Mouse (Mus musculus): ENCODE measurements around the gene Ugt2b37.
"Not testable (repeated sequence)": the region's sequence is repeated elsewhere in the genome, so short reads cannot be mapped to it uniquely, and the experiment has no call there.

Gene Ugt2b37

DNA sequence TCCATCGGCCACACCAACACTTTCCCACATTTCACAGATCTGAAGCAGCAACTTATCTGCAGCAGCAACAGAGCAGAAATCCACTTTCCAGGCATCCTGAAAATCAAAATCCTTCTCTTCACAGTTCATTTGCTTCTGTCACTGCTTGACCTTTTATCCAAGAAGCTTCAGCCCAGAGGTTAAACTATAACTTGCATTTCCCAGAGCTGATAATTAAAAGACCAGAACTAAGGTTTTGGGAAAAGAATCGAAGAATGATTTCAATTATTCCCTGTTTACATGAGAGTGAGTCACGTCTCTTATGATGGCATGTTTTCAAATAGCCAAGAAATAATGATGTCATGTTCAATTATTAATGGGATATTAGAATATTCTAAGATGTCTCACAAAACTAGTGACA lies at the start of gene Ugt2b37:
Gene Ugt2b37, minus strand, starts transcription at position 129 of the 400 bp plus-strand sequence.
- DNase-seq (ENCODE audit: low spot score), result not testable (repeated sequence)

DNA sequence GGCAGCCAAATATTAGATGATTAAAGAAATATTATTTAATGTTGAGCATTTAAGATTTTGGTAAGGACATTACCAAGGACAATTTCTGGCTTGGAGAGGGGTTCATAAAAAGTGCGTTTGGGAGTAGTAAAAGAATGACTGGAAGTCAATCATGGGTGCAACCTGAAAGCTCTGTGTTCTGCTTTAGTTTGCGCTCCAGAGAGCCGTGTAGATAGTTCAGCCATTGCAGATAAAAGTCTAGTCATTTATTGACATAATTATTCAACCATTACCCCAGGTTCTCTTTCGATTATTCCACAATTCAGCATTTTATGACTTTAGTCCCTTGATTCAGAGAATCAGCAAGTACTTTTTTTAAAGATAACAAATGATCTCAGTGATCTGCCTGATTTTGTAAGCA lies 31.6 kb upstream of the Ugt2b37 start:
- not testable (repeated sequence) for DNase-seq (ENCODE audit: low spot score)

DNA sequence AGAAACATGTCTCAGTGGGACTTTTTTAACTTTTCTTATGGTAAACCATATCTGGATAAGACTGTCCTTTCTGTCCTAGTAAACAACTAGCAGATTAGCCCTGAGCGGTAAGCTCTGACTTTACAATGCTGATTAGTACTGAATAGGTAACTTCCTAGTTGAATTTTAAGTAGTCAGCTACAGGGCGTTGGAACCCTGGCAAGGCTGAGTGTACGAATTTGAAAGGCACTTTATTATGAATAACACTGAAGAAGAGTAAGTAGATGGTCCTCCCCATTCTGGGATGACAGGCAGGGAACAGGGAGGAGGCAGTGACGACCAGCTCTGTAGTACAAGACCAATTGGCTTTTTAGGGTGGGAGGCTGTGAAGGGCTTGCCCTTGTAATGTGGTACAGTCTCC lies 21.4 kb upstream of the Ugt2b37 start:
- DNase-seq (ENCODE audit: low spot score), result not testable (repeated sequence)

DNA sequence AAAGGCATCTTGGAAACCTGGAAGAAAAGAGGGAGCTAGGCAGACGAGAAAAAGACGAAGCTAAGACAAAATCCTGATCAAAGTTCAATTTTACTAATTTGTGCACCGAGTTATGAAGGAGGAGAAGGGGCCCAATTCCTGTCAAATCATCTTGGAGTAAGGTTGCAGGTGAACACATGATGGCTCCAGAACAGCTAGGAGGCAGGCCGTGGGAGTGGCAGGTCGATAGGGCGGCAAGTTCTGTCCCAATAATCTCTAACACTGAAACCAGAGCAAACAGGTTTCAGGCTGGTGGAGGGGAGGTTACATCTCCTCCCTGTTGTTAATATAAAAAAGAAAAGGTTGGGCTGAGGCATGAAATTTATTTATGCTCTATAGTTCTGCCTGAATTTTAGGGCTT lies 21.0 kb upstream of the Ugt2b37 start:
- no peak for DNase-seq (ENCODE audit: low spot score)

DNA sequence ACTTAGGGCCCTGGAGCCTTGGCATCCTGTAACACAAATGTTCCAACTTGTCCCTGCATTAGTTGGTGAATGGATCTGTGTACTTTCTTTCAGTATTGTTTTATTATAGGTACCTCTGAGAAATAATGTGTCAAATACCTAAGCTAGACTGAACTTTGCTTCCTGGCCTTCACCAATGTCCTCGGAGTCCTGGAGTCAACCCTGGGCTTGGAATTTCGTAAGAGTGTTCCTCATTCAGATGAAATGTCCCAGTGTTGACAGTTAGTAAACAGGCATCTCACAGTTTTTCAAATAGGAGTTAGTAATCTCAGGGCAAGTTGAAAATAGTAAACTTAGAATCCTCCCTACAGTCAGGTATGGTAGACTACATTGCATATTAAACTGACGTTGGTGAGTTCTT lies 1.2 kb upstream of the Ugt2b37 start:
- no peak for DNase-seq (ENCODE audit: low spot score)

DNA sequence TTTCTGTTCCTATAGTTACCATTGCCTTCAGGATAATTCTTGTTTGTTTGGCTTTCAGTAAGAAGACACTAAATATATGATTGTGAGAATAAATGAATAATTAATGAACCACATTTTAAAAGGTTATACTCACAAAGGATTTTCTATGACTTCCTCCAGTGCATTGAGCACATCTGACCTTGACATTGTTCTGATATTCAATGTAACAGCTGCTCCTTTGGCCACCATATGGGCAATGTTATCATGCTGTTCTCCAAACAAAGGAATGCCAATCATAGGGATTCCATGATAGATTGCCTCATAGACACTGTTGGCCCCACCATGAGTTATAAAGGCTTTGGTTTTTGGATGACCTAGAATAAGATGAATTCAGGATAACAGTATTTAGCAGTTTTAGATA lies 12.5 kb downstream of the Ugt2b37 start:
- DNase-seq (ENCODE audit: low spot score), result not testable (repeated sequence)

DNA sequence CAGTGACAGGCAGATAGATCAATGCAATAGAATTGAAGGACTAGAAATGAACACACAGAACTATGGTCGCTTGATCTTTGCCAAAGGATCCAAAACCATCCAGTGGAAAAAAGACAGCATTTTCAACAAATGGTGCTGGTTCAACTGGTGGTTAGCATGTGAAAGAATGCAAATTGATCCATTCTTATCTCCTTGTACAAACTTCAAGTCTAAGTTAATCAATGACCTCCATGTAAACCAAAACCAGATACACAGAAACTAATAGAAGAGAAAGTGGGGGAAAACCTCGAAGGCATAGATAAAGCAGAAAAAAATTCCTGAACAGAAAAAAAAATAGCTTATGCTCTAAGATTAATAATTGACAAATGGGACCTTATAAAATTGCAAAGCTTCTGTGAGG lies 58.2 kb downstream of the Ugt2b37 start:
- not testable (repeated sequence) for DNase-seq (ENCODE audit: low spot score)

All from embryo, embryonic 10 days (tissue).